Mouse (Mus musculus): ENCODE data around the gene Ankrd11. TPM values are rescaled to one million over a fixed set of nuclear protein-coding genes. Genes with fewer than 3 reads are reported as not detected.
A peak's percentile ranks its signal among the peaks of the same experiment; 100 is the strongest.

The Ankrd11 gene
- polyA plus RNA-seq, 1 experiment = 32.5 TPM

DNA sequence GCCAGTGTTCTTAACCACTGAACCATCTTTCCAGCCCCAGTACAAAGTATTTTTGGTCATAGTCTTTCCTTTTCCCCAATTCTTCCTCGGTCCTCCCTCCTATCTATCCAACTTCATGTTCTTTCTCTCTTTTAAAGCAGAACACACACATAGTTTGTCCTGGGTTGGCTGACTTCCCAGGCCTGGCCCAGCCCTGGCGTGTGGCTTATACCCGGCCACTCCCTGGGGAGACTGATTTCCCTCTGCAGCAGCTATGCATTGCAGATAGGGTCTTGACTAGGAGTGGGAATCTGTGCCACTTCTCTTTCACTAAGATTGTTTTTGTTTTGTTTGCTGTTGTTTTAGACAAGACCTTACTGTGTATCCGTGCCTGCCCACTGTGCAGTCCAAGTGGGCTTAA, 29.1 kb upstream of the Ankrd11 start:
- Histone ChIP-seq H3K36me3 (ENCODE audit: control insufficient read depth, insufficient read depth) (peaks cover 15% of the 10 kb centered on the region), H3ac (ENCODE audit: control insufficient read depth, insufficient read length, low read depth) (no peak overlapping the region), H3K27me3 (ENCODE audit: control insufficient read depth, insufficient read depth, insufficient read length) (no peaks in the 10 kb centered on the region), H3K4me3 (ENCODE audit: insufficient read depth, poor library complexity, severe bottlenecking) (no peak overlapping the region), H3K79me3 (ENCODE audit: low read depth) (peaks cover 17% of the 10 kb centered on the region), H3K79me2 (ENCODE audit: control insufficient read depth, insufficient read depth) (peaks cover 31% of the 10 kb centered on the region)
- TF ChIP-seq MYOG (IDR thresholded peaks at IDR 0.05; ENCODE audit: control insufficient read depth, extremely low read depth, insufficient read length) = no peak
- no peak for TF ChIP-seq CTCF (IDR thresholded peaks at IDR 0.05; ENCODE audit: control insufficient read depth, insufficient read depth, insufficient read length)
- TF ChIP-seq MYOD1 (IDR thresholded peaks at IDR 0.05; ENCODE audit: control insufficient read depth, insufficient read length, low read depth) = no peak
- TF ChIP-seq MAX (IDR thresholded peaks at IDR 0.05) = no peak
- no peak for TF ChIP-seq USF1 (IDR thresholded peaks at IDR 0.05; ENCODE audit: low read depth)
- no peak for TF ChIP-seq FOSL1 (IDR thresholded peaks at IDR 0.05; ENCODE audit: insufficient read depth, low read length, poor library complexity, severe bottlenecking)
- no peak for TF ChIP-seq CEBPB (IDR thresholded peaks at IDR 0.05; ENCODE audit: low read depth)

DNA sequence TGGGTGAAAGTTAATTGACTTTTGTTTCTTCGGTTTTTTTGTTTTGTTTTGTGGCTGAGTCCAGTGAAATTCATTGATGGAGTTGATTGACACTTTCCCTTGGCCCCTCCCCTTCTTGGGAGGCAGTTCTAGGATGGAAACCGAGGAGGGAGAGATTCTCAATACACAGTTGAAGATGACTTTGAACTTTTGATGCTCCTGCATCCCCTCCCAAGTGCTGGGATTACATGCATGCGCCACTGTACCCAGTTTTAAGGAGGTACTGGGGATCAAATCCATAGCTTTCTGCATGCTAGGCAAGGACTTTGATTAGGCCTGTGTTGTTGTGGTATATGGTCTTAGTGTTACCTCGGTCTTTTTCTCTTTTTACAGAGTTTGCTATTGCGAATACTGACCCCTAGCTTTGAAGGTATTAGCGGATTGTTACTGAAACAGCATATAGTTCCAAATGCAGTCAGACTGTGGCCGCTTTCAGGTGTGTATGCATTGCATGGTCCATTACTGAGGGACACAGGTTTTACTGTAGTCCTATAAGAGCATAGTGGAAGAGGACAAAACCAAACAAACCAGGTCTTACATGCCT, 24.1 kb upstream of the Ankrd11 start:
- TF ChIP-seq CTCF (IDR thresholded peaks at IDR 0.05; ENCODE audit: control insufficient read depth, insufficient read depth, insufficient read length) (no peak), USF1 (IDR thresholded peaks at IDR 0.05; ENCODE audit: low read depth) (no peak), MAX (IDR thresholded peaks at IDR 0.05) (no peak), FOSL1 (IDR thresholded peaks at IDR 0.05; ENCODE audit: insufficient read depth, low read length, poor library complexity, severe bottlenecking) (no peak), CEBPB (IDR thresholded peaks at IDR 0.05; ENCODE audit: low read depth) (no peak), MYOD1 (IDR thresholded peaks at IDR 0.05; ENCODE audit: control insufficient read depth, insufficient read length, low read depth) (no peak), MYOG (IDR thresholded peaks at IDR 0.05; ENCODE audit: control insufficient read depth, extremely low read depth, insufficient read length) (no peak)
- no peaks in the 10 kb centered on the region for H3K36me3 ChIP-seq (ENCODE audit: control insufficient read depth, insufficient read depth)
- peaks cover 48% of the 10 kb centered on the region for H3K79me2 ChIP-seq (ENCODE audit: control insufficient read depth, insufficient read depth)
- no peaks in the 10 kb centered on the region for H3K27me3 ChIP-seq (ENCODE audit: control insufficient read depth, insufficient read depth, insufficient read length)
- H3K79me3 ChIP-seq (ENCODE audit: low read depth) = peaks cover 22% of the 10 kb centered on the region
- H3ac ChIP-seq (ENCODE audit: control insufficient read depth, insufficient read length, low read depth) = peak overlapping the region; percentile 73
- H3K4me3 ChIP-seq (ENCODE audit: insufficient read depth, poor library complexity, severe bottlenecking) = peak overlapping the region; percentile 63

DNA sequence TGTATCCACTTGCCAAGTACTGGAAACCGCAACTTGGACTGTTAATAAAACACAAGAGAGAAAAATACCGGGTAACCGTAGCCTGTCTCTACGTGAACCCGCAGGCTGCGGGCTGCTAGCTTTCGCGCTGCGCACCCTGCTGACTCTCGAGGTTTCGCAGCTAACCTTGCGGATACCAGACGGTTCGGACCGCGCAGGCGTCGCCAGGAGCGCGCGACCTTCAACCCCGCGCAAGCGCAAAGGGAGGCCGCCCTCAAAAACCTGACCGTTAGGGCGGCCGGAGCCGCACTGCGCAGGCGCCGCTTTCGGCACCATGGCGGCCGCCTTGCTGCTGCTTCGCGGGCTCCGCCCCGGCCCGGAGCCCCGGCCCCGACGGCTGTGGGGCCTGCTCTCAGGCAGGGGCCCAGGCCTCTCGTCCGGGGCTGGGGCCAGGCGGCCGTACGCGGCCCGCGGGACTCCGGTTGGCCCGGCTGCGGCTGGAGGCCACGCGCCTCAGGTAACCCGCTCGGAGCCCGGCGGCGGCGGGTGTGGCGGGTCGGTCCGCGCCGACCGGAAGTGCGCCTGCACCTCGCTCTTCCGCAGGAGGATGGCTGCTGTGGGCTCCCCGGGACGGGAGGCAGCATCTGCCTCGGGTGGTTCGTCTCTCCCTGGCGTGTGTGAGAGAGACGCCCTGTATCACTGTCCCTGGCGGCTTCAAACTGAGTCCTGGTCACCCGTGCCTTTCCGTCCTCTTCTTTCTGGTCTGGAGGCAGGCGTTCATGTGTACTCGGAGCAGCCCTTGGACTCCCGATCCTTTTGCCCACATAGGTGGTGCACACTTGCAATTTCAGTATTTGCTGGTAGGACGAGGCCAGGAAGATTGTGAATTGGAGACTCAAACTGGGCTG, 23.4 kb upstream of the Ankrd11 start:
- H3K79me3 ChIP-seq (ENCODE audit: low read depth) = peaks cover 22% of the 10 kb centered on the region
- TF ChIP-seq MAX (IDR thresholded peaks at IDR 0.05) (no peak), CEBPB (IDR thresholded peaks at IDR 0.05; ENCODE audit: low read depth) (no peak), MYOG (IDR thresholded peaks at IDR 0.05; ENCODE audit: control insufficient read depth, extremely low read depth, insufficient read length) (no peak), CTCF (IDR thresholded peaks at IDR 0.05; ENCODE audit: control insufficient read depth, insufficient read depth, insufficient read length) (no peak), FOSL1 (IDR thresholded peaks at IDR 0.05; ENCODE audit: insufficient read depth, low read length, poor library complexity, severe bottlenecking) (no peak), USF1 (IDR thresholded peaks at IDR 0.05; ENCODE audit: low read depth) (no peak), MYOD1 (IDR thresholded peaks at IDR 0.05; ENCODE audit: control insufficient read depth, insufficient read length, low read depth) (no peak)
- H3K79me2 ChIP-seq (ENCODE audit: control insufficient read depth, insufficient read depth) = peaks cover 48% of the 10 kb centered on the region
- peak overlapping the region; percentile 63 for H3K4me3 ChIP-seq (ENCODE audit: insufficient read depth, poor library complexity, severe bottlenecking)
- H3ac ChIP-seq (ENCODE audit: control insufficient read depth, insufficient read length, low read depth) = peak overlapping the region; percentile 73
- no peaks in the 10 kb centered on the region for H3K36me3 ChIP-seq (ENCODE audit: control insufficient read depth, insufficient read depth)
- H3K27me3 ChIP-seq (ENCODE audit: control insufficient read depth, insufficient read depth, insufficient read length) = no peaks in the 10 kb centered on the region

DNA sequence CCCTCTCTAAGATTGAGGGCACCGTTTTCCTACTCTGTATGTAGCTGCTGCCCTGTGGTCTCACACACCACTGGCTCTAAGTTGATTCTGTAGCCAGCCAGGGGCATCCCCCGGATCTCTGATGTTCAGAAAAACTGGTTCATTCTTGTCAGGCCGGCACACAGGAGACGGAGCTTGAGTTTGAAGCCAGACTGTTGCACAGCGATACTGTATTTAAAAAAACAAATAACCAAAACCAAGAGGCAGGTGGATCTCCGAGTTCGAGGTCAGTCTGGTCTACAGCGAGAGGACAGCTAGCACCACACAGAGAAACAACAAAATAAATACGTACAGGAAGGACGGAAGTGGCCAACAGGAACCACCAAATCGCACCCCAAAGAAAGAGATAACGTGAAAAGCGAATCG, 22.7 kb upstream of the Ankrd11 start:
- no peaks in the 10 kb centered on the region for H3K27me3 ChIP-seq (ENCODE audit: control insufficient read depth, insufficient read depth, insufficient read length)
- peak overlapping the region; percentile 65 for H3ac ChIP-seq (ENCODE audit: control insufficient read depth, insufficient read length, low read depth)
- H3K79me2 ChIP-seq (ENCODE audit: control insufficient read depth, insufficient read depth) = peaks cover 48% of the 10 kb centered on the region
- H3K36me3 ChIP-seq (ENCODE audit: control insufficient read depth, insufficient read depth) = no peaks in the 10 kb centered on the region
- no peak for TF ChIP-seq USF1 (IDR thresholded peaks at IDR 0.05; ENCODE audit: low read depth)
- no peak for TF ChIP-seq MYOG (IDR thresholded peaks at IDR 0.05; ENCODE audit: control insufficient read depth, extremely low read depth, insufficient read length)
- TF ChIP-seq CEBPB (IDR thresholded peaks at IDR 0.05; ENCODE audit: low read depth) = no peak
- TF ChIP-seq FOSL1 (IDR thresholded peaks at IDR 0.05; ENCODE audit: insufficient read depth, low read length, poor library complexity, severe bottlenecking) = no peak
- no peak for TF ChIP-seq MAX (IDR thresholded peaks at IDR 0.05)
- TF ChIP-seq CTCF (IDR thresholded peaks at IDR 0.05; ENCODE audit: control insufficient read depth, insufficient read depth, insufficient read length) = no peak
- no peak for TF ChIP-seq MYOD1 (IDR thresholded peaks at IDR 0.05; ENCODE audit: control insufficient read depth, insufficient read length, low read depth)
- peak overlapping the region; percentile 63 for H3K4me3 ChIP-seq (ENCODE audit: insufficient read depth, poor library complexity, severe bottlenecking)
- peaks cover 22% of the 10 kb centered on the region for H3K79me3 ChIP-seq (ENCODE audit: low read depth)

DNA sequence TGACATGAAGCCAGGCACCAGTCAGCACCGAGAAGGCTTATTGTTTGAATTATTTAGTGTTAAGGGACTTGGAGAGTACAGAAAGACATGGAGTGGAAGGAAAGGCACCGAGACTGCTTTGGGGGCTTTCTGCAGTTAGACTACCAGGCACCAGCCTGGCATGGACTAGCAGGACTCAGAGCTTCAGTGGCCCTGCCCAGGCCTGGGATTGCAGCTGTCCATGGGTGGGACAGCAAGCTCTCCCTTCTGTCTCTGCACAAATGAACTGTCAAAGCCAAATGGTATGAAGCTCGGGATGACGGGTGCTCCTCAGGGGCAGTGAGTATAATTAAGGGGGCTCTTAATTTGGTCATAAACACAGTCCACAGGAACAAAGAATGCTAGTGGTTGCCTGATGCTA, 22.0 kb upstream of the Ankrd11 start:
- Histone ChIP-seq H3K36me3 (ENCODE audit: control insufficient read depth, insufficient read depth) (no peaks in the 10 kb centered on the region), H3K27me3 (ENCODE audit: control insufficient read depth, insufficient read depth, insufficient read length) (no peaks in the 10 kb centered on the region), H3ac (ENCODE audit: control insufficient read depth, insufficient read length, low read depth) (no peak overlapping the region), H3K4me3 (ENCODE audit: insufficient read depth, poor library complexity, severe bottlenecking) (peak overlapping the region; percentile 6), H3K79me2 (ENCODE audit: control insufficient read depth, insufficient read depth) (peaks cover 43% of the 10 kb centered on the region), H3K79me3 (ENCODE audit: low read depth) (peaks cover 20% of the 10 kb centered on the region)
- TF ChIP-seq USF1 (IDR thresholded peaks at IDR 0.05; ENCODE audit: low read depth) (no peak), MYOD1 (IDR thresholded peaks at IDR 0.05; ENCODE audit: control insufficient read depth, insufficient read length, low read depth) (no peak), MAX (IDR thresholded peaks at IDR 0.05) (no peak), CTCF (IDR thresholded peaks at IDR 0.05; ENCODE audit: control insufficient read depth, insufficient read depth, insufficient read length) (no peak), CEBPB (IDR thresholded peaks at IDR 0.05; ENCODE audit: low read depth) (no peak), FOSL1 (IDR thresholded peaks at IDR 0.05; ENCODE audit: insufficient read depth, low read length, poor library complexity, severe bottlenecking) (no peak), MYOG (IDR thresholded peaks at IDR 0.05; ENCODE audit: control insufficient read depth, extremely low read depth, insufficient read length) (no peak)

Measured in C2C12 (cell line).